Mouse (Mus musculus): ENCODE measurements around the gene S100b. TPM values are rescaled to one million over a fixed set of nuclear protein-coding genes. Genes with fewer than 3 reads are reported as not detected.

S100b gene
- polyA plus RNA-seq, 1 experiment from 2014 or later = not detected

- Histone ChIP-seq H3K4me1 (no peaks in the 10 kb centered on the region), H3K36me3 (replicated peaks) (peaks cover 84% of the 10 kb centered on the region), H3K4me3 (no peak overlapping the region), H3K27me3 (ENCODE audit: poor library complexity, severe bottlenecking) (no peaks in the 10 kb centered on the region), H3K27ac (no peak overlapping the region), H3K9me3 (no peaks in the 10 kb centered on the region)
- 59% methylated on average over 8 of the region's 8 CpGs for WGBS
- no peak for DNase-seq (ENCODE audit: extremely low spot score, low spot score)
These were observed 17.6 kb downstream of the S100b start for GRCm38 (mm10) chr10:76271238-76271637.

GRCm38 (mm10) chr10:76275256-76275655, 21.6 kb downstream of the S100b start:
- WGBS = 84% methylated on average over 10 of the region's 10 CpGs

GRCm38 (mm10) chr10:76278541-76279097, 25.0 kb downstream of the S100b start:
- no peak for DNase-seq (ENCODE audit: extremely low spot score, low spot score)
- no peaks in the 10 kb centered on the region for H3K9me3 ChIP-seq
- H3K4me3 ChIP-seq = no peak overlapping the region
- H3K36me3 ChIP-seq (replicated peaks) = peaks cover 77% of the 10 kb centered on the region
- WGBS = 78% methylated on average over 5 of the region's 5 CpGs
- no peaks in the 10 kb centered on the region for H3K27me3 ChIP-seq (ENCODE audit: poor library complexity, severe bottlenecking)
- no peak overlapping the region for H3K27ac ChIP-seq
- H3K4me1 ChIP-seq = no peaks in the 10 kb centered on the region

More at GRCm38 (mm10) chr10:76275256-76275655, 21.6 kb downstream of the S100b start:
- Histone ChIP-seq H3K4me1 (no peaks in the 10 kb centered on the region), H3K4me3 (no peak overlapping the region), H3K27ac (no peak overlapping the region), H3K9me3 (no peaks in the 10 kb centered on the region), H3K27me3 (ENCODE audit: poor library complexity, severe bottlenecking) (no peaks in the 10 kb centered on the region), H3K36me3 (replicated peaks) (peaks cover 81% of the 10 kb centered on the region)
- DNase-seq (ENCODE audit: extremely low spot score, low spot score) = no peak

- Histone ChIP-seq H3K27ac (no peak overlapping the region), H3K9me3 (no peaks in the 10 kb centered on the region), H3K4me1 (no peaks in the 10 kb centered on the region), H3K4me3 (no peak overlapping the region), H3K36me3 (replicated peaks) (peaks cover 80% of the 10 kb centered on the region), H3K27me3 (ENCODE audit: poor library complexity, severe bottlenecking) (no peaks in the 10 kb centered on the region)
- no peak for DNase-seq (ENCODE audit: extremely low spot score, low spot score)
- 82% methylated on average over 11 of the region's 11 CpGs for WGBS
These were observed 34.8 kb downstream of the S100b start for GRCm38 (mm10) chr10:76288268-76288993.

- H3K4me3 ChIP-seq = no peak overlapping the region
- no peaks in the 10 kb centered on the region for H3K9me3 ChIP-seq
- H3K27me3 ChIP-seq (ENCODE audit: poor library complexity, severe bottlenecking) = no peaks in the 10 kb centered on the region
- WGBS = 93% methylated on average over 5 of the region's 5 CpGs
- DNase-seq (ENCODE audit: extremely low spot score, low spot score) = no peak
- H3K36me3 ChIP-seq (replicated peaks) = peaks cover 81% of the 10 kb centered on the region
- H3K27ac ChIP-seq = no peak overlapping the region
- no peaks in the 10 kb centered on the region for H3K4me1 ChIP-seq
These were observed 35.4 kb downstream of the S100b start for GRCm38 (mm10) chr10:76289052-76289451.

GRCm38 (mm10) chr10:76289936-76290671, 36.5 kb downstream of the S100b start:
- WGBS = 90% methylated on average over 3 of the region's 3 CpGs

GRCm38 (mm10) chr10:76293222-76293621, 39.6 kb downstream of the S100b start:
- no peak overlapping the region for H3K27ac ChIP-seq
- peaks cover 81% of the 10 kb centered on the region for H3K36me3 ChIP-seq (replicated peaks)
- no peak for DNase-seq (ENCODE audit: extremely low spot score, low spot score)

More at GRCm38 (mm10) chr10:76289936-76290671, 36.5 kb downstream of the S100b start:
- H3K9me3 ChIP-seq = no peaks in the 10 kb centered on the region
- H3K4me1 ChIP-seq = no peaks in the 10 kb centered on the region
- no peaks in the 10 kb centered on the region for H3K27me3 ChIP-seq (ENCODE audit: poor library complexity, severe bottlenecking)
- no peak overlapping the region for H3K27ac ChIP-seq
- H3K36me3 ChIP-seq (replicated peaks) = peaks cover 81% of the 10 kb centered on the region
- no peak overlapping the region for H3K4me3 ChIP-seq
- no peak for DNase-seq (ENCODE audit: extremely low spot score, low spot score)

GRCm38 (mm10) chr10:76300133-76300532, 46.5 kb downstream of the S100b start:
- no peak overlapping the region for H3K27ac ChIP-seq
- H3K4me3 ChIP-seq = no peak overlapping the region
- H3K36me3 ChIP-seq (replicated peaks) = peaks cover 67% of the 10 kb centered on the region
- H3K9me3 ChIP-seq = no peaks in the 10 kb centered on the region
- DNase-seq (ENCODE audit: extremely low spot score, low spot score) = no peak
- WGBS = 94% methylated on average over 5 of the region's 5 CpGs
- no peaks in the 10 kb centered on the region for H3K4me1 ChIP-seq
- no peaks in the 10 kb centered on the region for H3K27me3 ChIP-seq (ENCODE audit: poor library complexity, severe bottlenecking)

More at GRCm38 (mm10) chr10:76293222-76293621, 39.6 kb downstream of the S100b start:
- Histone ChIP-seq H3K4me1 (no peaks in the 10 kb centered on the region), H3K4me3 (no peak overlapping the region), H3K9me3 (no peaks in the 10 kb centered on the region), H3K27me3 (ENCODE audit: poor library complexity, severe bottlenecking) (no peaks in the 10 kb centered on the region)
- WGBS = 91% methylated on average over 4 of the region's 4 CpGs

- 94% methylated on average over 9 of the region's 9 CpGs for WGBS
- no peak overlapping the region for H3K27ac ChIP-seq
- H3K4me1 ChIP-seq = no peaks in the 10 kb centered on the region
- H3K4me3 ChIP-seq = no peak overlapping the region
- H3K36me3 ChIP-seq (replicated peaks) = peaks cover 48% of the 10 kb centered on the region
- no peaks in the 10 kb centered on the region for H3K9me3 ChIP-seq
- no peaks in the 10 kb centered on the region for H3K27me3 ChIP-seq (ENCODE audit: poor library complexity, severe bottlenecking)
- no peak for DNase-seq (ENCODE audit: extremely low spot score, low spot score)
These were observed 53.1 kb downstream of the S100b start for GRCm38 (mm10) chr10:76306738-76307137.

MicroRNAs within 50 kb of the gene (microRNA counts, 519-probe panel; counts per million panel counts)
- microRNA mmu-miR-678 = 341 counts per million, percentile 65 among the panel's probes with 10 or more counts

Small RNA genes lying within 50 kb of the gene (microRNA-seq; reads per million reads assigned to microRNA genes)
- not detected for gene Mir678

Other genes with a start within 250 kb of the S100b start
- gene Zfp280b, start 221.2 kb upstream of the S100b start, polyA plus RNA-seq (2016; fragmentation: Nextera tagmentation; extraction: Ambion mirVana) = 35.5 and 38.1 TPM in 2 replicates
- gene Slc5a4b, start 142.9 kb upstream of the S100b start, polyA plus RNA-seq (2016; fragmentation: Nextera tagmentation; extraction: Ambion mirVana) = not detected in 2 replicates
- not detected in 2 replicates for gene Slc5a4a, start 106.4 kb upstream of the S100b start, polyA plus RNA-seq (2016; fragmentation: Nextera tagmentation; extraction: Ambion mirVana)
- 57.5 and 63.0 TPM in 2 replicates for gene Prmt2, start 16.0 kb upstream of the S100b start, polyA plus RNA-seq (2016; fragmentation: Nextera tagmentation; extraction: Ambion mirVana)
- 5.3 and 7.1 TPM in 2 replicates for gene Dip2a, start 91.4 kb downstream of the S100b start, polyA plus RNA-seq (2016; fragmentation: Nextera tagmentation; extraction: Ambion mirVana)
- not detected in 2 replicates for gene AC141477.1, start 186.6 kb downstream of the S100b start, polyA plus RNA-seq (2016; fragmentation: Nextera tagmentation; extraction: Ambion mirVana)
- gene Pcnt, start 188.9 kb downstream of the S100b start, polyA plus RNA-seq (2016; fragmentation: Nextera tagmentation; extraction: Ambion mirVana) = 21.5 and 25.0 TPM in 2 replicates
- not detected in 2 replicates for gene 2610028H24Rik, start 195.2 kb downstream of the S100b start, polyA plus RNA-seq (2016; fragmentation: Nextera tagmentation; extraction: Ambion mirVana)
- gene Mcm3ap, start 215.1 kb downstream of the S100b start, polyA plus RNA-seq (2016; fragmentation: Nextera tagmentation; extraction: Ambion mirVana) = 74.8 and 81.7 TPM in 2 replicates
- 11.5 and 12.1 TPM in 2 replicates for gene Ybey, start 215.3 kb downstream of the S100b start, polyA plus RNA-seq (2016; fragmentation: Nextera tagmentation; extraction: Ambion mirVana)

Measured in forebrain, embryonic 10.5 days (tissue).